Mouse (Mus musculus) telencephalon, adult 2 months (tissue): ENCODE measurements around the gene Gm20812.
"Not testable (repeated sequence)": the region's sequence is repeated elsewhere in the genome, so short reads cannot be mapped to it uniquely, and the experiment has no call there.

Experiments used
- DNase-seq: peaks from one replicate; pipeline ENCODE4 v3.0.0-alpha.2; 2011; ENCODE audit warnings: low read depth, low spot score

Gene Gm20812

DNA sequence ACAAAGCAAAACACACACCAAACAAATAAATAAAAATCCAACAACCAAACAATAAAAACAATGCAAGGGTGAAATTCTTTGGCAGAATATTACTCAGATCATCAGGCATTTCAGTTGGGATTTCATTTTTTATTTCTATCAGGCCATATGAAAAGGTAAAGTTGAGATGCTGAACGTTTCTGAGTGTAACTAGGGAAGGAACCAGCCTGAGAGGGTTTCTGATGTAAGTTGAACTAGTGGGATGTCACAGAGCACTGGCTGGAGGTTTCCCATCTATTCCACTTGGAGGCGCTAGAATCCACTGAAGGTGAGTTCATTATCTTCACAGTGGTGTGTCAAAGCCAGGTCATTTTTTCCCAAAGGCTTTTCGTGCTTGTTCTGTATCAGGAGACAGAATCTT, at the start of gene Gm20812:
Gene Gm20812 (plus strand): TSS at position 301 of the 400 bp plus-strand sequence.
- not testable (repeated sequence) for DNase-seq
